Mouse (Mus musculus) urinary bladder, postnatal 0 days (tissue): ENCODE measurements around the gene Olfr1391. TPM values are rescaled to one million over a fixed set of nuclear protein-coding genes. Genes with fewer than 3 reads are reported as not detected.

Source experiments
- polyA plus RNA-seq: library from polyadenylated mRNA; unstranded; fragments of >200 nt; fragmentation: Nextera tagmentation; extraction: Ambion mirVana; gene quantifications from 2 replicates; pipeline ENCODE4 v1.2.1, GENCODE M21; 2015

Gene Olfr1391
- polyA plus RNA-seq, result not detected in 2 replicates

GRCm38 (mm10) chr11:49322442-49322841 lies at the start of gene Olfr1391:
Olfr1391 (plus strand) TSS chr11:49322742.

GRCm38 (mm10) chr11:49278222-49278621 lies 44.3 kb upstream of the Olfr1391 start, which contains the start of gene Olfr1393:
Olfr1393 (plus strand) TSS chr11:49278304.

GRCm38 (mm10) chr11:49284982-49285381 lies 37.6 kb upstream of the Olfr1391 start, which contains the start of gene Olfr1392:
Olfr1392 (plus strand) TSS chr11:49285282.

DNA sequence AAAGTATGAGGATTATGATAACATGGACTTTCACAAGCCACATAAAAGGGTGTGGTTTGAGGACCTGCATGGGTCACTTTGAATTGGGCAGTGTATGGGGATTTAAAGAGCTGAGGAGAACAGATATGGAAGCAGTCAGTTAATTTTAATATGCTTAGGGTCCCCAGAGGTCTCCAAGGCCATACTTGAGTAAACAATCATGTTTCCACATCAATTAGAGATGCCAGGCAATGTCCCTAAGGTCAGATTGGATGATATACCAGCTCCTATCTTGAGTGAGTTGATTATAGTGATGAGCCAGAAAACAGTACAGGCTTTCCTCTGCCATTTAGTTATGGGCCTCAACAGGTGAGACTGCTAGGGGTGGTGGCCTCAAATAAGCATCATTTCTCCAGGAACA lies 18.1 kb upstream of the Olfr1391 start, which contains the start of gene Olfr10:
Gene Olfr10, plus strand, starts transcription at position 301 of the 400 bp plus-strand sequence.

DNA sequence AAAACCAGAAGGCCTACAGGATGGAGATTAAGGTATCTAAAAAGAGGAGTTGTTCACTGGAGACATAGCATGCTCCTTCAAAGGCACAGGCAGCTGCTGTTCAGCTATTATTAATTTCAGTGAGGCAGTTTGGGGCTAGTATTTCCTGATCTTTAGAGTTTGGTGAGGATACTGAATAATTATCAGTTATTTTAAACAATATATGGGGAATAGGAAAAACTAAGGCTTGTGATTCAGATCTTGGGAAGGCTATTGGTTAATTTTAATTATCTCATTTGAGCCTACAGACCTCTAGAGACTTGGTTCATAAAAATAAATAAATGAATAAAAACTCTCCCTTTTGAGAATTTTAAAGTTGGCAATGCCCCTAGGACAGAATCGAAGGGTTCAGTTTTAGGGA lies 12.3 kb downstream of the Olfr1391 start, which contains the start of gene Olfr1390:
Gene Olfr1390, plus strand, starts transcription at position 301 of the 400 bp plus-strand sequence.

Other genes with a start within 250 kb of the Olfr1391 start
- gene Ifi47, start 246.2 kb upstream of the Olfr1391 start, polyA plus RNA-seq, result 2.9 TPM in 2 replicates
- gene Olfr1396, start 207.9 kb upstream of the Olfr1391 start, polyA plus RNA-seq, result not detected in 2 replicates
- not detected in 2 replicates for gene Olfr1395, start 180.5 kb upstream of the Olfr1391 start, polyA plus RNA-seq
- gene Olfr1394, start 168.4 kb upstream of the Olfr1391 start, polyA plus RNA-seq, result not detected in 2 replicates
- 0.57 TPM in 2 replicates for gene Btnl9, start 135.6 kb upstream of the Olfr1391 start, polyA plus RNA-seq
- 15.2 and 16.7 TPM in 2 replicates for gene Zfp62, start 119.5 kb upstream of the Olfr1391 start, polyA plus RNA-seq
- gene Mgat1, start 78.6 kb upstream of the Olfr1391 start, polyA plus RNA-seq, result 47.9 and 52.0 TPM in 2 replicates
- gene Olfr1393, start 44.4 kb upstream of the Olfr1391 start, polyA plus RNA-seq, result not detected in 2 replicates
- not detected in 2 replicates for gene Olfr1392, start 37.5 kb upstream of the Olfr1391 start, polyA plus RNA-seq
- not detected in 2 replicates for gene Olfr10, start 18.0 kb upstream of the Olfr1391 start, polyA plus RNA-seq
- not detected in 2 replicates for gene Olfr1390, start 12.4 kb downstream of the Olfr1391 start, polyA plus RNA-seq
- gene Olfr1389, start 100.3 kb downstream of the Olfr1391 start, polyA plus RNA-seq, result not detected in 2 replicates
- not detected in 2 replicates for gene Olfr1388, start 113.9 kb downstream of the Olfr1391 start, polyA plus RNA-seq
- gene Olfr1387, start 132.6 kb downstream of the Olfr1391 start, polyA plus RNA-seq, result not detected in 2 replicates
- gene Olfr1386, start 142.3 kb downstream of the Olfr1391 start, polyA plus RNA-seq, result not detected in 2 replicates
- not detected in 2 replicates for gene Olfr1385, start 166.3 kb downstream of the Olfr1391 start, polyA plus RNA-seq
- not detected in 2 replicates for gene Olfr1384, start 184.0 kb downstream of the Olfr1391 start, polyA plus RNA-seq
- not detected in 2 replicates for gene Olfr1383, start 196.9 kb downstream of the Olfr1391 start, polyA plus RNA-seq
- not detected in 2 replicates for gene Olfr1382, start 205.5 kb downstream of the Olfr1391 start, polyA plus RNA-seq
- gene Olfr1381, start 220.7 kb downstream of the Olfr1391 start, polyA plus RNA-seq, result not detected in 2 replicates
- not detected in 2 replicates for gene Olfr1380, start 234.1 kb downstream of the Olfr1391 start, polyA plus RNA-seq